Mouse (Mus musculus): ENCODE data around the gene Sh3bp2. TPM values are rescaled to one million over a fixed set of nuclear protein-coding genes. Genes with fewer than 3 reads are reported as not detected.

Sh3bp2 gene
- polyA plus RNA-seq, 1 experiment from 2014 or later: 6.8 TPM

DNA sequence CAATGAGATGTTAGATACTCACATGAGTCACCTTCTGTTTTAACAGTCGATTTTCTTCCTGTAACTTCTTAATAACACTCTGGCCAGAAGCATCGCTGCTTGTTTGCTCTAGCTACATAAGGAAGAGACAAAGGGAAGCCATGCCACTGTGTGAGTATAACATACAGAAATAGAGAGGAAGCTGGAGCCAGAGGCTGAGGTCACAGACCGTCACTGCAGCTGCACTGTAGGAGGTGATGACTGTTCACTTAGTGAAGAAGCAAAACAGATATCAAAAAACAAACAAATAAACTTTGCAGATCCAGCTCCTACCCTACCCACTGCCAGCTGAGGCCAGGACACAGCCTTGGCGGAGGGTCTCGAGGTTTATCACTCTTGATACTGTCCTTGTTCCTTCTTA, 24.8 kb upstream of the Sh3bp2 start:
- Histone ChIP-seq H3K27me3 (ENCODE audit: control insufficient read depth, insufficient read depth, low read length) (no peaks in the 10 kb centered on the region), H3K4me1 (ENCODE audit: control insufficient read depth in 2 of 2, insufficient read depth in 2 of 2, low read length in 2 of 2) (no peaks in the 10 kb centered on the region), H3K4me2 (ENCODE audit: low read length) (no peak overlapping the region), H3K27ac (replicated peaks in 1 of 2; ENCODE audit: control insufficient read depth in 1 of 2, insufficient read depth in 1 of 2, low read depth in 2 of 2, low read length in 2 of 2) (no peak overlapping the region), H3K4me3 (ENCODE audit: control insufficient read depth in 1 of 2, insufficient read depth in 1 of 2, low read depth in 1 of 2, low read length in 2 of 2) (no peak overlapping the region), H3K9ac (ENCODE audit: low read length) (no peak overlapping the region), H3K9me3 (ENCODE audit: control insufficient read depth, low read length) (no peaks in the 10 kb centered on the region), H3K36me3 (ENCODE audit: control insufficient read depth, insufficient read depth, low read length) (peaks cover 46% of the 10 kb centered on the region)
- 48% methylated on average over 5 of the region's 5 CpGs for WGBS
- no peak for ATAC-seq (ENCODE audit: insufficient number of reproducible peaks, insufficient read depth, low FRiP score, low read depth)

DNA sequence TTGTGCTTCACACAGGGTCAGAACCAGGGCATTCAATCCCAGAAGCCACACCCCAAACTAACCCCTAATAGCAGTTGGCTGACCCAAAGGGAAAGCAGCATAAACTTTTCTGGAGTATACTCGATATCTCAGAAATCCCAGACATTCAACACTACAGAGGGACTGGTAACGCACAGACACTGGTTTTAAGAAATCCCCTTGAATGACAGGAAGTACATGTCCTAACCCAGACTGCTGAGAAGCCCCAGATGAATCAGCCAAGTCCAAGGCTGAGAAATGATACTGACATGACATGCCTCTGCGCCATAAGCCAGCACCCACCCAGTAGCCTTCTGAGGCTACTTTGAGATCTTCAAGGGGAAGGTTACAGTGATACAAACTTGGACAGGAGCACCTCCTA, 24.1 kb upstream of the Sh3bp2 start:
- no peak overlapping the region for H3K9ac ChIP-seq (ENCODE audit: low read length)
- H3K27me3 ChIP-seq (ENCODE audit: control insufficient read depth, insufficient read depth, low read length): no peaks in the 10 kb centered on the region
- no peaks in the 10 kb centered on the region for H3K9me3 ChIP-seq (ENCODE audit: control insufficient read depth, low read length)
- no peak overlapping the region for H3K4me3 ChIP-seq (ENCODE audit: control insufficient read depth in 1 of 2, insufficient read depth in 1 of 2, low read depth in 1 of 2, low read length in 2 of 2)
- no peak for ATAC-seq (ENCODE audit: insufficient number of reproducible peaks, insufficient read depth, low FRiP score, low read depth)
- no peak overlapping the region for H3K27ac ChIP-seq (replicated peaks in 1 of 2; ENCODE audit: control insufficient read depth in 1 of 2, insufficient read depth in 1 of 2, low read depth in 2 of 2, low read length in 2 of 2)
- H3K4me1 ChIP-seq (ENCODE audit: control insufficient read depth in 2 of 2, insufficient read depth in 2 of 2, low read length in 2 of 2): no peaks in the 10 kb centered on the region
- H3K4me2 ChIP-seq (ENCODE audit: low read length): no peak overlapping the region
- H3K36me3 ChIP-seq (ENCODE audit: control insufficient read depth, insufficient read depth, low read length): peaks cover 39% of the 10 kb centered on the region
- WGBS: 61% methylated on average over 3 of the region's 3 CpGs

DNA sequence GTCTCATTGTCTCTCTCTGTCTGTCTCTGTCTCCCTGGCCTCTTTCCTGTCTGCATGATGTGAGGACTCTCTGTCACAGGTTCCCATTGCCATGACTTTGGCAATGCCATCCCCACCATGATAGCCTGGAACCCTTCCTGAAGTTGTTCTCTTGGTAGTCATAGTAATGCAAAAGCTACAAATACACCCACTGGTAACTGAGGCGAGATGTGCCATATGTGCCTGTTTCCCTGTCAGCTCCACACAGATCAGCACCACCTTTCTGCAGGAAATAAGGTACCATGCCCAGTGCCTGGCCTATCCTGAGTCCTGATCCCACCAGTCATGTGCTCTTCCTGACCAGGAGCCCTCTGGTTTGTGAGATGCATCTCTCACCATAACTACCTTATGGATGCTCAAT, 23.2 kb upstream of the Sh3bp2 start:
- Histone ChIP-seq H3K4me2 (ENCODE audit: low read length) (no peak overlapping the region), H3K9me3 (ENCODE audit: control insufficient read depth, low read length) (no peaks in the 10 kb centered on the region), H3K27me3 (ENCODE audit: control insufficient read depth, insufficient read depth, low read length) (no peaks in the 10 kb centered on the region), H3K27ac (replicated peaks in 1 of 2; ENCODE audit: control insufficient read depth in 1 of 2, insufficient read depth in 1 of 2, low read depth in 2 of 2, low read length in 2 of 2) (no peak overlapping the region), H3K36me3 (ENCODE audit: control insufficient read depth, insufficient read depth, low read length) (peaks cover 36% of the 10 kb centered on the region), H3K4me3 (ENCODE audit: control insufficient read depth in 1 of 2, insufficient read depth in 1 of 2, low read depth in 1 of 2, low read length in 2 of 2) (no peak overlapping the region), H3K4me1 (ENCODE audit: control insufficient read depth in 2 of 2, insufficient read depth in 2 of 2, low read length in 2 of 2) (no peaks in the 10 kb centered on the region), H3K9ac (ENCODE audit: low read length) (no peak overlapping the region)
- no peak for ATAC-seq (ENCODE audit: insufficient number of reproducible peaks, insufficient read depth, low FRiP score, low read depth)
- 84% methylated on average over 1 of the region's 1 CpGs for WGBS

DNA sequence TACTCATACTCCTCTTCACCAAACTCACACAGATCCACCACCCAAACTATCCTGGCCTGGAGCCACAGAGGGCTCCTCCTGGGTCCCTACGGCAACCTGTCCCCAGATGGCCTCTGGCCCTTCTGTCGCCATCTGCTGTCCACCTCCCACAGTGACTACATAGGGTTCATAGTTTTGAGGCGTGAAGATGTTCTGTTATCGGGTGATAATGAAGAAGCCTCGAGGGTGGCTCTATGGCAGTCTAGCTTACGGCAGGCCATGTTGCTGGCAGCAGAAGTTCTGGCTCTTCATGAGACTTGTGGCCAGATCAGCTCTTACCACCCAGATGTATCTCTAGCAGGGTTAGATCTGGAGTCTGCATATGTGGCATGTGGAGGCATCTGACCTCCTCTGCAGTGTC, 22.8 kb upstream of the Sh3bp2 start:
- H3K27me3 ChIP-seq (ENCODE audit: control insufficient read depth, insufficient read depth, low read length): no peaks in the 10 kb centered on the region
- no peaks in the 10 kb centered on the region for H3K4me1 ChIP-seq (ENCODE audit: control insufficient read depth in 2 of 2, insufficient read depth in 2 of 2, low read length in 2 of 2)
- no peak overlapping the region for H3K4me2 ChIP-seq (ENCODE audit: low read length)
- H3K36me3 ChIP-seq (ENCODE audit: control insufficient read depth, insufficient read depth, low read length): peaks cover 33% of the 10 kb centered on the region
- WGBS: 63% methylated on average over 6 of the region's 6 CpGs
- H3K9me3 ChIP-seq (ENCODE audit: control insufficient read depth, low read length): no peaks in the 10 kb centered on the region
- H3K9ac ChIP-seq (ENCODE audit: low read length): no peak overlapping the region
- H3K4me3 ChIP-seq (ENCODE audit: control insufficient read depth in 1 of 2, insufficient read depth in 1 of 2, low read depth in 1 of 2, low read length in 2 of 2): no peak overlapping the region
- no peak for ATAC-seq (ENCODE audit: insufficient number of reproducible peaks, insufficient read depth, low FRiP score, low read depth)
- H3K27ac ChIP-seq (replicated peaks in 1 of 2; ENCODE audit: control insufficient read depth in 1 of 2, insufficient read depth in 1 of 2, low read depth in 2 of 2, low read length in 2 of 2): no peak overlapping the region

DNA sequence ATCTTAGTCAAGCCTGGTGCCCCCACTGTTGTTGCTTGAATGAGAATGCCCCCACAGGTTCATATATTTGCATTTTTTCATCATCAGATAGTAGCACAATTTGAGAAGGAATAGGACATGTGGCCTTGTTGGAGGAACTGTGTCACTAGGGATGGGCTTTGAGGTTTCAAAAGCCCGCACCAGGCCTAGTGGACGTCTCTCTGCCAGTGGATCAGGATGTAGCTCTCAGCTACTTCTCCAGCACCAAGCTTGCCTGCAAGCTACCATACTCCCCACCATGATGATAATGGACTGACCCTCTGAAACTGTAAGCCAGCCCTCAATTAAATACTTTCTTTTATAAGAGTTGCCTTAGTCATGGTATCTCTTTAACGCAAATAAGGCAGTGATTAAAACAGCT, 13.2 kb upstream of the Sh3bp2 start:
- no peaks in the 10 kb centered on the region for H3K36me3 ChIP-seq (ENCODE audit: control insufficient read depth, insufficient read depth, low read length)
- no peak overlapping the region for H3K27ac ChIP-seq (replicated peaks in 1 of 2; ENCODE audit: control insufficient read depth in 1 of 2, insufficient read depth in 1 of 2, low read depth in 2 of 2, low read length in 2 of 2)

DNA sequence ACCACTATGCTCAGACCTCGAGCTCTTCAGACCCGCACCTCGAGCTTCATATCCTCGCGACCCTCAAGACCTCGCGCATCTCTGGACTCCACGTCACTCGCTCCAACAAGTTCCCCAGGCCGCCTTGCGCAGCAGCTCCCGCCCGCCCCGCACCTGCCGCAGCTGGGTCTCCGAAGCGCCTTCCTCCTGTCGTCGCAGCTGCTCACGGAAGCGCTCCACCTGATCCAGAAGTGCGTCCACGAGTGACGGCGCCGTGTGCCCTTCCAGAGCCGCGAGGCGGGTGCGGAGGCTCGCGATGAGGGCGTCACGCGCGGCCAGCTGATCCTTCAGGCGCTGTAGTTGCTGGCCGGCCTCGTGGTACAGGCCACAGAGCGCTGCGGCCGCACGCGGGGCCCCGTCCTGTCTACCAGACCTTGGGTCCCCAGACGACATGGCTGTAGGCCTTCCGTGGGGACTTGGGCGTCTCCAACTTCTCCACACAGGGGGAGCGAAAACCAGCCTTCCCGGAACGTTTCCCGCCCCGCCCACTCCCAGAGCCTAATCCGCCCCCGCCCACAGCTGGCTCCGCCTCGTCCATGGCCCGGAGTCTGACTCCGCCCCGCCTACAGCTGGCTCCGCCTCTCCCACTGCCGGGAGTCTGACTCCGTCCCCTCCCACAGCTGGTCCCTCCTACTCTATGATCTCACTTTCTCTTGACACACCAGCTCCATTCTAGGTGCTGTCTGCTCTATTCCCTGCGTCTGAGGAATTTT, 12.0 kb upstream of the Sh3bp2 start, which contains the start of gene Tnip2:
Gene Tnip2, minus strand, starts transcription at position 526 of the 752 bp plus-strand sequence.
- ATAC-seq (ENCODE audit: insufficient number of reproducible peaks, insufficient read depth, low FRiP score, low read depth): peak; percentile 97
- Histone ChIP-seq H3K4me1 (ENCODE audit: control insufficient read depth in 2 of 2, insufficient read depth in 2 of 2, low read length in 2 of 2) (peaks cover 10 to 24% of the 10 kb centered on the region in 2 experiments), H3K4me2 (ENCODE audit: low read length) (peak within 1 kb of the TSS; percentile 95), H3K9me3 (ENCODE audit: control insufficient read depth, low read length) (no peaks in the 10 kb centered on the region), H3K9ac (ENCODE audit: low read length) (peak within 1 kb of the TSS; percentile 87), H3K27me3 (ENCODE audit: control insufficient read depth, insufficient read depth, low read length) (no peaks in the 10 kb centered on the region), H3K36me3 (ENCODE audit: control insufficient read depth, insufficient read depth, low read length) (no peaks in the 10 kb centered on the region), H3K4me3 (ENCODE audit: control insufficient read depth in 1 of 2, insufficient read depth in 1 of 2, low read depth in 1 of 2, low read length in 2 of 2) (peak within 1 kb of the TSS; percentile 67 to 89), H3K27ac (replicated peaks in 1 of 2; ENCODE audit: control insufficient read depth in 1 of 2, insufficient read depth in 1 of 2, low read depth in 2 of 2, low read length in 2 of 2) (peak within 1 kb of the TSS in 1 of 2 experiments; percentile 42; a peak in 2 of 4 replicates)
- WGBS: under 1% methylated on average over 64 of the region's 64 CpGs

More for the DNA sequence above, 13.2 kb upstream of the Sh3bp2 start:
- no peaks in the 10 kb centered on the region for H3K9me3 ChIP-seq (ENCODE audit: control insufficient read depth, low read length)
- peaks cover 10 to 24% of the 10 kb centered on the region in 2 experiments for H3K4me1 ChIP-seq (ENCODE audit: control insufficient read depth in 2 of 2, insufficient read depth in 2 of 2, low read length in 2 of 2)
- no peaks in the 10 kb centered on the region for H3K27me3 ChIP-seq (ENCODE audit: control insufficient read depth, insufficient read depth, low read length)
- peak overlapping the region; percentile 95 for H3K4me2 ChIP-seq (ENCODE audit: low read length)
- no peak for ATAC-seq (ENCODE audit: insufficient number of reproducible peaks, insufficient read depth, low FRiP score, low read depth)
- H3K4me3 ChIP-seq (ENCODE audit: control insufficient read depth in 1 of 2, insufficient read depth in 1 of 2, low read depth in 1 of 2, low read length in 2 of 2): 0 out of 4 replicates have a peak overlapping the region, but pooled peaks of 1 of the 2 experiments have one; percentile 89
- 86% methylated on average over 3 of the region's 3 CpGs for WGBS
- no peak overlapping the region; the same call in 1 of the 2 replicates for H3K9ac ChIP-seq (ENCODE audit: low read length)

DNA sequence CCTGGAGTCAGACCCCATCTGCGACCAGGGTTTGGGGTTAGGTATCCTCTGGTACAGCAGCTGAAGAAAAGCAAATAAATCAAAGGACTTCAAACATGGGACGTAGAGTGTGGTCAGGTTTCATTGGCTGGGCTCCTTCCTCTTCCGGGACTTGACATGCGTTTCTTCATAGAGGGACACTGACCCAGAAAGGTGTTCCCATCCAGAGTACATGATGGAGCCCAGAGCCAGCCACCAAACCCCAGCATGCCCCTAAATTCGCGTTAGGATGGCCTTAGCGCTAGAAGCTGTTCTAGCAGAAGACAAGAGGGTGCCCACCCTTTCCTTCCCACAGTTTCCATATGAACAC, 11.4 kb upstream of the Sh3bp2 start:
- no peaks in the 10 kb centered on the region for H3K36me3 ChIP-seq (ENCODE audit: control insufficient read depth, insufficient read depth, low read length)
- WGBS: 19% methylated on average over 7 of the region's 7 CpGs
- H3K9ac ChIP-seq (ENCODE audit: low read length): peak overlapping the region; percentile 87
- peak overlapping the region in 1 of 2 experiments; percentile 42; a peak in 1 of 4 replicates for H3K27ac ChIP-seq (replicated peaks in 1 of 2; ENCODE audit: control insufficient read depth in 1 of 2, insufficient read depth in 1 of 2, low read depth in 2 of 2, low read length in 2 of 2)
- no peaks in the 10 kb centered on the region for H3K27me3 ChIP-seq (ENCODE audit: control insufficient read depth, insufficient read depth, low read length)
- H3K9me3 ChIP-seq (ENCODE audit: control insufficient read depth, low read length): no peaks in the 10 kb centered on the region
- peaks cover 10 to 24% of the 10 kb centered on the region in 2 experiments for H3K4me1 ChIP-seq (ENCODE audit: control insufficient read depth in 2 of 2, insufficient read depth in 2 of 2, low read length in 2 of 2)
- H3K4me3 ChIP-seq (ENCODE audit: control insufficient read depth in 1 of 2, insufficient read depth in 1 of 2, low read depth in 1 of 2, low read length in 2 of 2): peak overlapping the region; percentile 48 to 89
- peak; percentile 18; the same call in 1 of the 2 replicates for ATAC-seq (ENCODE audit: insufficient number of reproducible peaks, insufficient read depth, low FRiP score, low read depth)
- peak overlapping the region; percentile 95 for H3K4me2 ChIP-seq (ENCODE audit: low read length)
